Mouse (Mus musculus): ENCODE data around the gene Wfdc18.
A peak's percentile ranks its signal among the peaks of the same experiment; 100 is the strongest.

Gene Wfdc18

GRCm38 (mm10) chr11:83742731-83743355, 34.0 kb downstream of the Wfdc18 start:
- no peak for ATAC-seq (ENCODE audit: low TSS enrichment)

GRCm38 (mm10) chr11:83743525-83743924, 34.7 kb downstream of the Wfdc18 start:
- ATAC-seq (ENCODE audit: low TSS enrichment), result no peak

- ATAC-seq (ENCODE audit: low TSS enrichment), result no peak
These were observed 37.3 kb downstream of the Wfdc18 start for GRCm38 (mm10) chr11:83746152-83746551.

GRCm38 (mm10) chr11:83746681-83747080, 37.9 kb downstream of the Wfdc18 start, which contains the start of gene Wfdc21:
TSS of gene Wfdc21 (plus strand) at chr11:83746940.
- no peak for ATAC-seq (ENCODE audit: low TSS enrichment)

- no peak for ATAC-seq (ENCODE audit: low TSS enrichment)
These were observed 38.8 kb downstream of the Wfdc18 start for GRCm38 (mm10) chr11:83747376-83748265.

- peak; percentile 99 for ATAC-seq (ENCODE audit: low TSS enrichment)
These were observed 44.9 kb downstream of the Wfdc18 start, which contains the start of gene Heatr6 for GRCm38 (mm10) chr11:83753581-83754181. TSS of gene Heatr6 (plus strand) at chr11:83753696.

- peak; percentile 13; the same call in 1 of the 2 replicates for ATAC-seq (ENCODE audit: low TSS enrichment)
These were observed 45.4 kb downstream of the Wfdc18 start for GRCm38 (mm10) chr11:83754227-83754626.

Measured in frontal cortex, adult (tissue).